Mouse (Mus musculus) CD4-positive, CD25-positive, alpha-beta regulatory T cell, adult 9 weeks (primary cell): ENCODE measurements around the gene Prpf4b. TPM values are rescaled to one million over a fixed set of nuclear protein-coding genes. Genes with fewer than 3 reads are reported as not detected.

Experiments used
- polyA plus RNA-seq: library from polyadenylated mRNA; unstranded; fragments of 100-300 nt; shearing (Covaris generic); gene quantifications from one replicate; pipeline ENCODE4 v1.2.1, GENCODE M21; 2017

Prpf4b gene
- 126 TPM for polyA plus RNA-seq

GRCm38 (mm10) chr13:34875166-34875710, at the start of gene Prpf4b:
Prpf4b (plus strand) TSS chr13:34875302.

GRCm38 (mm10) chr13:34924210-34924609, 49.1 kb downstream of the Prpf4b start, which contains the start of the genes Fam217a and 4933417A18Rik:
Fam217a (minus strand) TSS chr13:34924310.
4933417A18Rik (plus strand) TSS chr13:34924409.

Other genes with a start within 250 kb of the Prpf4b start
- 0.20 TPM for gene Pxdc1, start 221.8 kb upstream of the Prpf4b start, polyA plus RNA-seq
- not detected for gene Fam50b, start 140.5 kb upstream of the Prpf4b start, polyA plus RNA-seq
- gene Fam217a, start 49.0 kb downstream of the Prpf4b start, polyA plus RNA-seq: 0.21 TPM
- gene 4933417A18Rik, start 49.1 kb downstream of the Prpf4b start, polyA plus RNA-seq: not detected
- not detected for gene Eci3, start 88.5 kb downstream of the Prpf4b start, polyA plus RNA-seq
- 79.2 TPM for gene Eci2, start 151.8 kb downstream of the Prpf4b start, polyA plus RNA-seq